Mouse (Mus musculus) thymus, postnatal 0 days (tissue): ENCODE measurements around the gene Zap70. TPM values are rescaled to one million over a fixed set of nuclear protein-coding genes. Genes with fewer than 3 reads are reported as not detected.

Source experiments
- DNase-seq: peaks from one replicate; pipeline ENCODE4 v3.0.0-alpha.2; 2015; ENCODE audit warnings: low spot score
- polyA plus RNA-seq: library from polyadenylated mRNA; unstranded; fragments of >200 nt; fragmentation: Nextera tagmentation; extraction: Ambion mirVana; gene quantifications from 2 replicates; pipeline ENCODE4 v1.2.1, GENCODE M21; 2015

Zap70 gene
- polyA plus RNA-seq, 1 experiment from 2014 or later: 123 TPM

DNA sequence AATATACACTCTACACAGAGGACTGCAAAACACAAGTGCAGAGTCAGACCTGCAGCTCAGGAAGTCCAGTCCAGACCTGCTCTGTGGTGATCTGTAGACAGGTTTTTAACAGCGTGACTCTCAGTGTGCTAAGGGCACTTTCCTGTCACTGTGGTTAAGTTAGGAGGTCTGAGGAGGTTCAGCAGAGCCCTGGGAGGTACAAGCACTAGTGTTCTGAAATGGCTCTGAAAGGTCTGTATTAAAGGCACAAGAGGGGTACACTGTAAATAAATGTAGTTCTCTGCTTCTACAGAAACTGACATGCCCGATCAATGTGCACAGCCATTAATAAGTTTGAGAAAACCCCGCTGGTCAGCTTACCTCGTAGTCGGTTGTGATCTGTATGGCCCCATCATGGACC lies 62.8 kb downstream of the Zap70 start:
- DNase-seq: no peak

DNA sequence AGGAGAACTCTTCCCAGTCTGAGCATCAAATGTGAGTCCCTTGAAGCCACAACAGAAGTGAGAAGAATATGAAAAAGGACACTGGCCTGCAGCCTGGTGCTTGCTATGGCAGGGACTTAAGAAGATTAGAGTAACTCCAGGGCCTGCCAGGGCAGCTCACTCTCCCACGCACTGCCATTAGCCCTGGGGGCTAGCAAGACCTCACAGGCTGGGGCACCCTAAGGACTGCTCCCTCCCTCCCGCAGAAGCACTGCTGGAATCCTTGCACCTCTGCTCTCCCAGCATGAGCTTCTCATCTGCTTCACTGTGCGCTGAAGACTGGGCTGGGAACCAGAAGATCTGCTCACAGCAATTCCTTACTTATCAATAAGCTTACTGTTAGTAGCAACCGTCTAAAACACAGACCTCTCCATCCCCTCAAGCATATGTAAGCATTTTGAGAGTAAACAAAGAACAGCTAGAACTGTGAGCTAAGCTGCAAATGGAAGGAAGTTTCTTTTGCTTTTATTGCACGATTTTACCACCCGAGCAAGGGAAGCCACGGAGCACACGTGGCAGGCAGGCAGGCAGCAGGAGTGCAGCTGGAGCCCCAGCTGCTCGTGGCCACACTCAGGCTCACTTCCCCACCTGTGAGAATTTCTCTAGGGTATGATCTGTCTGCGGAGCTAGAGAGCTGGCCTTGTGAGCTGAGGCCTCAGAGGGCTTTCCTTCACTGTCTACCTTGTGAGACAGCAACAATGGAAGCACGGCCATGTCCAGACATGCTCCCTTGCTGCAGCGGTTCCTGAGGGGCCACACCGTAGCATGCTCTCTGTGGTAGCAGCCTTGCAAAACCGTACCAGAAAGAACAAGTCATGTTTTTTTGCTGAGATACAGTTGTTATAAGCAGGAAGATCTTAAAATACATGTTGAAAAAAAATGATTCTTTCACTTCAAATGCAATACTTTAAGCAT lies 69.6 kb downstream of the Zap70 start:
- DNase-seq: peak; percentile 89

Other genes with a start within 250 kb of the Zap70 start
- gene Cnnm3, start 249.9 kb upstream of the Zap70 start, polyA plus RNA-seq: 3.3 and 3.8 TPM in 2 replicates
- gene Ankrd23, start 224.9 kb upstream of the Zap70 start, polyA plus RNA-seq: 10.0 and 12.0 TPM in 2 replicates
- 0.26 and 0.60 TPM in 2 replicates for gene Gm42417, start 222.4 kb upstream of the Zap70 start, polyA plus RNA-seq
- gene Ankrd39, start 214.4 kb upstream of the Zap70 start, polyA plus RNA-seq: 20.0 and 22.7 TPM in 2 replicates
- 5.5 and 6.0 TPM in 2 replicates for gene Sema4c, start 203.4 kb upstream of the Zap70 start, polyA plus RNA-seq
- gene Fam178b, start 78.6 kb upstream of the Zap70 start, polyA plus RNA-seq: 0.52 and 1.7 TPM in 2 replicates
- 679 and 701 TPM in 2 replicates for gene Cox5b, start 70.3 kb upstream of the Zap70 start, polyA plus RNA-seq
- 0.13 TPM in 1 of 2 replicates, not detected in the other for gene 4933424G06Rik, start 51.6 kb upstream of the Zap70 start, polyA plus RNA-seq
- 59.3 and 62.0 TPM in 2 replicates for gene Actr1b, start 47.4 kb upstream of the Zap70 start, polyA plus RNA-seq
- gene Tmem131, start 181.9 kb downstream of the Zap70 start, polyA plus RNA-seq: 13.6 and 15.2 TPM in 2 replicates